Mouse (Mus musculus): ENCODE data around the gene Sash3.

The Sash3 gene

DNA sequence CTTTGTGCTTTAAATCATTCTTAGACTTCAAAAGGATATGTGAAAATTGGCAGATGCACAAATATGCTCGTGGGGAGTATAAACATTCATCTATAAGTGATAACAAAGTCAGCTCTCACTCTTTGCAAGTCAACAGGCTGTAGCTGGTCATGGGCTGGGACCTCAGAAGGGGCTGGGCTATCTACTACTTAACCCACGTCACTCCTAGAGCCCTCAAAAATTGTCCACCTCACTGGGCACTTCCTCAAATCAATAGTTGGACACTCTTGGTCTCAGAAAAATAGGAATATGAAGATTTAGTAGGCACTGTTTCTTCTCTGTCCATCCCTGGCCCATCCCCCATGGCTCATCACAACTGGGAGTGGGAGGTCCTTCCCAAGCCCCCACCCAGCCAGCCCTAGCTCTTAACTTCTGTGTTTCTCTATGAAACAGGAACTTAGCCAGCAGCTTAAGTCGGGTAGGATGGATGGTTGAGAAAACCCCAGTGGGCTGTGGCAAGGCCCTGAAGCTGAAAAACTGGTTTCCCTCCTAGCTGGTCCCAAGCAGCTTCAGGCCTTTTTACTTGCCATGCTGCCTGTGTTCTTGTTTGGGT lies 5.9 kb upstream of the Sash3 start:
- in situ Hi-C loops (cut with MboI, MseI) = no loop called here

DNA sequence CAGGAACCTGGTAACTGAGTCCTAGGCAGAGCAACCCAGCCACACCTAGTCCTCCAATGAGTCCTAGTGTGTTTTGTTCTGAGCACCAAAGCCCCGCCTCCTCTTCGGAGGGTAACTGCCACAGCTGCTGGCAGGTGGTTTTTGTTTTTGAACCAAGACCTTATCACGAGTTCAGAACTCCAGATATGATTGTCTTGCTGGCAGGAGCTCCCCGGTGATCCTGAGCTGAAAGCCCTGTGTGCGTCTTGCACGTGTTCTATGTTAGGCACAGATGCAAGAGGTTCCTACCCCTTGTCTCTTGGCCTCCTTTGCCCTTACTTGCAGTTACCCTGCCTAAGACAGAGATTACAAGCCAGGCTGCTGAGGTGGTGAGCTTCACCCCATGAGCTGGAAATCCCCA lies 4.8 kb upstream of the Sash3 start:
- in situ Hi-C loops (cut with MboI, MseI) = no loop called here

DNA sequence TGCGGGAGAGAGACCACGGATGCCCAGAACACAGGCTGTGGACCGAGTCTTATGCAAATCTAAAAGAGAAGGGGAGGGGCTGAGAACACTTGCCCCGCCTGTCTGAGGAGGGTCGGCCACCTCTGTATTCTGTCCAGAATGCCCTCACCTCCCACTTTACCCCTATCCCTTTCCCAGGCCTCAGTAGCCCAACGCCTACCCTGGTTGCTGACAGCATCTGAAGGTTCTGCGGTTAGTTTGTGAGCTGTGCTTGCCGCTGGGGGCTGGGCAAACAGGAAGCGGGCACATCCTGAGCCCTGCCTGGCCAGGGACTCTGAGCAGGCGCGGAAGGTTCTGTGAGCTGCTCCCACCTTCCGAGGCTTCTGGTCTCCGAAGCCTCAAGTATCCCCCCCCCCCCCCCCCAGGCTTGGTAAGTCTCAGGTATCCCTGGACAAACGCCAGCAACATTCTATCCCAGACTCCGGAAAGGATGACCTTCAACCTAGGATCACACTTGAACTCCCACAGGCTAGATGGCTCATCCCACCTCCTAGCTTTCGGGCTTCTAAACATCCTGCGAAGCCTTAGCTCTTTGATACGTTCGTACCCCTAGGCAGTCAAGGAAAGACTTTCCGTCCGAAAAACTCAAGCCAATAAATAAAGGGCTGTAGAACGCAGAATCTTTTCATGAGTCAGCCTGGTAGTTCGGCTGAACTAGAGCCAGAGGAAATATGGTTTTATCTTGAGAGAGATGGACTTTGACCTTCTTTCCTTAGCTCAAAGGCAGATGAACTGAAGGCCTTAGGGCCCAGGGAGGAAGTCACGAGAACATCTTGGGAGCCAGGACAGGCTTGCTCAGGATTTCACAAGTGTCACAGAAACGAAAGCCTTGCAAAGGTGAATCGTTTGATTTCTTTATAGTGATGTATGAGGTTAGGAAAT lies 2.6 kb upstream of the Sash3 start:
- in situ Hi-C loops (cut with MboI, MseI) = no loop called here

DNA sequence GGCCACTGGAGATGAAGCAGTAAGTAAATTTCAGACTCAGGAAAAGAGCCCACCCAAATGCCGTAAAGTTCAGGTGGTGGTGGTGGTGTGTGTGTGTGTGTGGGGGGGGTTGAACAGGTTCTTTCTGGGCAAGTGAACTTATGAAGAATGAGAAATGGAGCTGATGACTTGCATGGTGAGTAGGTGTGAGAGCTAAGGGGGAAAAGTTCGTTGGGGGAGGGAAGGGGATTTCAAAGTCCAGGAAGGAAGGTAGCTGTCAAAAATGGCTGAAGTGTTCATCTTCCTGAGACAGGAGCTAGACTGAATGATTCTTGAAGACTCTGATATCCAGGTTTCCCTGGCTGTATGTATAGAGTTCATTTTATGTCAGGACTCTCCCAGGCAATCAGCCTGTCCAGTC lies 990 bp downstream of the Sash3 start:
- in situ Hi-C loops (cut with MboI, MseI) = loop anchor here (5.0 kb wide), 1 partner anchor 195 kb away; the partner anchor contains the start of gene Bcorl1

DNA sequence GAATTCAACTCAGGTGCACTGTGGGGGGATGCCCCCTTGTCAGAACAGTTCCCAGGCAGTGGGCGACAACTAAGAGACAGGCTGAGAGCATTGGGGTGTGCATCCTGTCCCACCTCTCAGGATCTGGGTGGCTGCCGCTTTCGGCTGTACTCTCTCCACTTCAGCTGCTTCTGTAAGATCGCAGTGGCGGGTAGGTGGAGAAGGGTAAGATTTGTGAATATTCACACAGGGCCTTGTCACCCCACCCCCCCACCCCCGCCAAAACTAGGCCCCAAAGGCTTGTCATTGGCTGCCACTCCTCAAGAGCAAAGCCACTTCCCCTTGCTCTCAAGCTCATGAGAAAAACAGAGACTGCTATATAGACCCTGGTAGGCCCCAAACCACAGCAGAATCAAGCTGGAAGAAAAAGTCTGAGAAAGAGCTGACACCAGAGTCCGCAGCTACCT lies 1.5 kb downstream of the Sash3 start:
- in situ Hi-C loops (cut with MboI, MseI) = loop anchor here (5.0 kb wide), 1 partner anchor 195 kb away; the partner anchor contains the start of gene Bcorl1

DNA sequence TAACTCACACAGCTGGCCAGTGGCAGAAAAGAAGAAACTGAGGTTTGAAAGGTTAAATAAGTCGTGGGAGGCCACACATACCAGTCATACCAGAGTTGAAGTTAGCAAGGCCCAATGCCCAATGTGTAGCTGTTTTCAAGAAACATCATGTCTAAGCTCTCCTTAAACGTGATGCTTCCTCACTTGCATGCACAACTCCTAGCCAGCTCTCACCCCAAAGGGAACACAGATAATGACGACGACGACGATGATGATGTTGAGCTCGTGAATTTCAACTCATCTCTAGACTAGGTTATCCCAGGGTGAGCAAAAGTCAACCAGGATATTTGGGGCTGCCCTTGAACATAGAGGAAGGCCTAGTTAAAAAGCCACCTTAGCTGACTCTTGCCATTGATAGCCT lies 5.9 kb downstream of the Sash3 start:
- in situ Hi-C loops (cut with MboI, MseI) = no loop called here

DNA sequence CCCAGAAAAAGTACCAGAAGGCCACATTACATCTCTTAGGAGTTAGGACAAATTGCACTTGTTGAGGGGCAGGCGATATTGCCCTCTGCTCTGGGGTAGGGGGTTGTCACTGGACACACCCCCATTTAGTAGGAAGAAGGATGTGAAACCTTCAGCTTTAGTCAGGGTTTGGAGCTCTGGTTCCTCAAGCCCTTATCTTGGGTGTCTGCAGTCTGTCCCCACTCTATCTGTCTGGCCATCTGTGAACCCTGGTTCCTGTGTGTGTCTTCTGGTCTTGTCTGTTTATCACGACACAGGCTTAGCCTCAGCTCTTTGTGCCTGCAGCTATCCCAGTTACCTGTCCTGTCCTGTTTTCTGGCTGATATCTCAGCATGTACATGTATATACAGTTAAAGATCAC lies 7.2 kb downstream of the Sash3 start:
- in situ Hi-C loops (cut with MboI, MseI) = no loop called here

DNA sequence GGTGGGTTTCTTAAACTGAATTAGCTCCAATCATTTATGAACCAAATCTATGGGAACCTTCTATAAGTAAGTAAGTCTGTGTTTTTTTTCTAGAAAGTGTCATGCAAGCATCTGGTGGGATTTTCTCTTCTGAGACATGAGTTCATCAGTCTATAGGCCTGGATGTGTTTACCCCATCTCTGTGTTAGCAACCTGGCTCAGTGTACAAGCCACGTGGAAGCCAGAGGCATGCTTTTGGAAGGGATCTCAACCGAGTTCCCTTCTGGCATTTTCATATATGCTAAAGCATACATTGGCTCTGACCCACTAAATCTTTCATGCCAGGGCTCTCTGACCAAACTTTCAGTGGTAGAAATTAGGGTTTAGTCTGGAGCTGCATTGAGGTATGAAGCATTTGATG lies 7.7 kb downstream of the Sash3 start:
- in situ Hi-C loops (cut with MboI, MseI) = no loop called here

DNA sequence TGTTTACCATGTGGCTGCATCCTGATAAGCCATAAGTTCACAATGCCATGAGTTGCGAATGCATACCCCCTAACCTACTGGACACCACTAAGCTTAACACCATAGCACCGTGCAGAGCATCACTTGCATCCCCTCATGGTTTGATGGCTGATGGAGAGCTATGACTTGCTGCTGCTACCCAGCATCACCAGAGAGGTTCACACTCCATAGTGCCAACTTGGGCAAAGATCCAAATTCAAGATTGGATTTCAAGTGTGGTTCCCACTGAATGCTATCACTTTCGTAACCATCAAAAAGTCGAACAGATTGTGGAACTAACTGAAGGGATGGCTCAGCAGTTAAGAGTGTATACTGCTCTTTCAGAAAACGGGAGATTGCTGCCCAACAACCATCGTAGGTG lies 9.3 kb downstream of the Sash3 start:
- in situ Hi-C loops (cut with MboI, MseI) = no loop called here

DNA sequence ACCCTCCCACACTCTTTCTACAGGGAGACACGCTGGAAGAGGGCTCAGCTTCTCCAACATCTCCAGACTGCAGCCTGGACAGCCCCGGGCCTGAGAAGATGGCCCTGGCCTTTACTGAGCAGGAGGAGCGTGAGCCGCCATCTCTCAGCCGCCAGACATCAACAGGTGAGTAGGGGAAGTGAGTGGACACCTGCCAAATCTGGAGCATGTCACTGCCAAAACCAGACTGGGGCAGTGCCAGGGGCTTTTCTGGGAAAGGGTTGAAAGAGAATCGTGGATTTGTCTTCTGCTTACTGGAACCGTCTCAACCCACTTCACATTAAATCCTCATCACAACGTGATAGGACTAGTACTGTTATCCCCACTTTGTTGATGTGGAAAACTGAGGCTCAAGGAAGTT lies 11.2 kb downstream of the Sash3 start:
- in situ Hi-C loops (cut with MboI, MseI) = no loop called here

DNA sequence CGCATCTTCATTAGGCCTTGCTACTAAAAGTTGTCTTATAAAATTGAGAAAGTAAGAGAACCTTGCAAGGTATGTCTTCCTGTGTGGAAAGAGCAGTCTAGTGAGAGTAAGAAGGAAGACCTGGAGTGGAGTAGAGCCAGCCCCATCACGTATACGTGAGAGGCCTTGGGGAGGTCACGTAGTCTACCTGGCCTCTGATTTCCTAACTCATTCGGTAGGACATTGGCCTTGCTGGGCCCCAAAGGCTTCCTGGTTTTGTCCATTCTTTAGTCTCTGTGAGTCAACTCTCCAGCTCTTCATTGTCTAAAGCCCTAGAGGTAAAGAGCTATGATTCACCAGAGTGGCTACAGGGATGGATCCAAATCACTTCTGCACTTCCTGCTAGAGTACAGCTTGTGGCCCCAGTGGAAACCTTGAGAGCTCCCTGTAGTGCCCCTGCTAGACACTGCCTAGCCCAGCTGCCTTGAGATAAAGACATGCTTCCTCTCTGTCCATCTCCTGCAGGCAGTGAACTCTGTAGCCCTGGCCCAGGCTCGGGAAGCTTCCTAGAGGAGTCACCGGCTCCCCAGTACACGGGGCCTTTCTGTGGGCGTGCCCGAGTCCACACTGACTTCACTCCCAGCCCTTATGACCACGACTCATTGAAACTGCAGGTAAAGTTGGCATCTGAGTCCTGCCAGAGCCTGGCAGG lies 12.1 kb downstream of the Sash3 start:
- in situ Hi-C loops (cut with MboI, MseI) = no loop called here

DNA sequence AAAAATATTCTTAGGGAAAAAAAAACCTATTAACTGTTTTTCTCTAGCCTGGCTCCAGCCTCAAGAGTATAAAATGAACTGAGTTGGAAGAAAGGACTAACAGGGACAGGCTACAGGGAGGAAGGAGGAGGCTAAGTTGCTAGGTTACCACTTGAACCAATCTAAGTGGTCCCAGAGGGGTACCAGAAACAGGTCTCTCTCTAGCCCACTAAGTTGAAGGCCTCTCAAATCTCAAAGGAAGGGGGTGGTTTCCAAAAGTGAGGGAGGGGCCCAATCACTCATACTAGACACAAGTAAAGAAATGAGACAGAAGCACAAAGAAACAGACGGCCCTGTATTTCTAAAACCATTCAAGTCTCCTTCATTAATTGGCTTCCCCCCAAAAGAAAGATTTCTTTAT lies 23.7 kb downstream of the Sash3 start:
- in situ Hi-C loops (cut with MboI, MseI) = no loop called here

DNA sequence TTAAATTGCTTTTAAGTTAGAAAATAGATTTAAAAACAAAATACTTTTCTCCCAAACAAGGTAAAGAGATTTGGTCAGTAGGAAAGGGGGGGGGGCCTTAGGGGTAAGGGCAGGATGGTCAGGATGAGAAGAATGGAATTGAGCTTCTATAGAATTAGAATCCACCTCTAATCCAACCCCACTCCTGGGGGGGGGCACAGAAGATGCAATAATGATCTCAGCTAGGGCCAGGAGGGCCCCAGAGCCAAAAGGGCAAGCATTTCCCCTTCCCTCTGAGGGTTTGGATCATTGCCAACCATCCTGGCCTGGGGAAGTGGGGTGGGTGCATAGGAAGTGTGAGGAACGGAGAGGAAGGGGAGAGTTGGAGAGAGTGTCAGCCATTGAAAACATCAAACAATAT lies 24.1 kb downstream of the Sash3 start:
- in situ Hi-C loops (cut with MboI, MseI) = no loop called here

DNA sequence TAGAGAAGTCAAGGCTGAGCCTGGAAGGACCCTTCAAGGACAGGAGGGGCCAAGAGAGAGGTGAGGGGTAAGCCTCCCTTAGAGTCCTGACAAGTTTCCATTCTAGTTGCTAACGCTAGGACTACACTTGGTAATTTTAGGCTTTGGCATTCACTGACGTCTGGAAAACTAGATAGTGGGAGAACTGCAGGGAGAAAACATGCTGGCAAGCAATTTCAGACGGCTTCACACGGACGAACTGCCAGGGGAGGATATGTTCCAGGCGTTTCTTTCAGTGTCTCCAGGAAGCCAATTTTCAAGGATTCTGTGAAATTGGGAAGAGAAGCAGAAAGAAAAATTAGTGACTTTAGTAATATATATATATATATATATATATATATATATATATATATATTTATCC lies 35.6 kb downstream of the Sash3 start:
- in situ Hi-C loops (cut with MboI, MseI) = no loop called here

DNA sequence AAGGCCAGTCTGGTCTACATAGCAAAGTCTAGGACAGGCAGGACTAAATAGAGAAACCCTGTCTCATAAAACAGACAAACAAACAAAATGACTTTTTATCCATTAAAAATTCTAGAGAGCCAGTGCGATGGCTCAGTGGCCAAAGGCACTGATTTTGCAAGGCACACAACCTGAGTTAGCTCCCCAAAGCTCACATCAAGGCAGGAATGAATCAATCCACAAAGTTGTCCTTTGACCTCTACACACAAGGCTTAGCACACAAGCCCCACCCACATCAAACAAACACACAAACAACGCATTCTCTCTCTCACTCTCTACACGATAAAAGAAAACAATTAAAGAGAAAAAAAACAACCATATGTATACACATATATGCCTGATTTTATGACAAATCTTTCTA lies 38.5 kb downstream of the Sash3 start:
- in situ Hi-C loops (cut with MboI, MseI) = no loop called here

DNA sequence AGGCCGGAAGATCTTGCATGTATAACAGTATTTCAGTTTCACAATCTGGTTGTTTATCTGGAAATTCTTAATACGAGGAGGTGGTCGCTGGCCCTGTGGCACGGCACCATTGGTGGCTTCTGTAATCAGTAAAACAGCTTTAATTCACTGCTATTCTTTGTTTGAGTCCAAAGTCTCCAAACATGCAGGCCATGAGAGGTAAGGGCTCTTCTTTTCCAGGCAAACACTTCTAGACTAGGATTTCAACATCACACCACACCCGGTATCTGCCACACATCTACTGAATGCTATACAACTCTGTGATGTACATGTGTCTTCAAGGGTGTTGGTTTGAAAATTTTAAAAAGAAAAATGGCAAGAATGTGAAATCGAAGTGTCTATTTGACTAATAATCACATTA lies 45.0 kb downstream of the Sash3 start:
- in situ Hi-C loops (cut with MboI, MseI) = no loop called here

DNA sequence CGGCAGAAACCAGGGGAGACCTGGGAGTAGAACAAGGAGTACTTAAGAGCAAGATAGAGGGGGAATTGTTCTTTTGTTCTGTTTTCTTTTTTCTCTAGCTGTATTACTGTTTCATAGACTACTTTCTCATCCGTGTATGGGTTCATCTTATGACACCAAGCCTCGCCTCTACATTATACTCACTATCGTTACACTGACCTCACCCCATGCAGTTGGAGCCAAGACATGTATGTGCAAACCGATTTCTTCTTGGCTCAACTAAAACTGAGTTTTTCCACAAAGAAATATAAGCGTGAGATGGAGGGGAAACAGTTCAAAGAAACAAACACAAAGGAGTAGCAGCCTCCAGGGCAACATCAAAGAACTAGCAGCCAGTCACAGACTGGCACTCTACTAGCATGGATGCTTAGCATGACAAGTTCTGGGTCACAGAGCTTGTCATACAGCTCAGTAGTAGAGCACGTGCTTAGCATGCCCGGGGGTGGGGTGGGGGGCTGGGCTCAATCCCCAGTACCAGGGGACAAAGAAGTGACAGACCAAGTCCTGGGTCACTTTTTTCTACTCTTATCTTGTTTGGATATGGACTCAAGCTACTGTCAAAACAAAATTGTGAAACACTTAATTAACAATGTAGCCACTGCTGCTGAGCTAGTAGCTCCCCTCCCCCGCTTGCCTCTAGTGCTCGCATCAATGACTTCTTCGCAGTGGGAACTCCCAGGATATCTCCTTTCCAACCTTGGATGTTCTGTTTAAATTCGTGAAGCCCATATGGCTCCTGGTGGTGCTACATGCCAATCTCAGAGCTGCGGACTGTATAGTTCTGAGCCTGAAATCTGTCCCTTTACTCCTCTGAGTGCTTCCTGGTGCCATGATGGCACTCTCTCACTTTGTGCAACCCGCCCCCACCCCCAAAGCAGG lies 47.3 kb downstream of the Sash3 start:
- in situ Hi-C loops (cut with MboI, MseI) = no loop called here

DNA sequence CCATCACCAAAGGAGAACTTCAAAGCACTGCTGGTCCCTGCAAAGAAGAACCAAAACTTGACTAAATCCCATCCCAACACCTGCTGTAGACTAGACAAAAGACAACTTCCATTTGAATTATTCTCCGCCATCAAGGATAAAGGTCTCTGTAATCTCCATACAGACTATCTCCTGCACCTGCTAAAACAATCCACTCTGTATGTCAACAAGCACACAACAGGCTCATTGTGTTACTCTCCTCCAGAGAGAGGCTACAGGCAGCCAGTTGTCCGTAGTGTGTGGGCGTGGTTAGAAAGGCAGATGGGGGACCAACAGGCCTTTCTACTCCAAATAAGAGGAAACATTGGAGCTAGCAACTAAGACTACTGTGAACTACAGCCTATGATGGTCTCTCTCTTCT lies 51.6 kb downstream of the Sash3 start:
- in situ Hi-C loops (cut with MboI, MseI) = no loop called here

DNA sequence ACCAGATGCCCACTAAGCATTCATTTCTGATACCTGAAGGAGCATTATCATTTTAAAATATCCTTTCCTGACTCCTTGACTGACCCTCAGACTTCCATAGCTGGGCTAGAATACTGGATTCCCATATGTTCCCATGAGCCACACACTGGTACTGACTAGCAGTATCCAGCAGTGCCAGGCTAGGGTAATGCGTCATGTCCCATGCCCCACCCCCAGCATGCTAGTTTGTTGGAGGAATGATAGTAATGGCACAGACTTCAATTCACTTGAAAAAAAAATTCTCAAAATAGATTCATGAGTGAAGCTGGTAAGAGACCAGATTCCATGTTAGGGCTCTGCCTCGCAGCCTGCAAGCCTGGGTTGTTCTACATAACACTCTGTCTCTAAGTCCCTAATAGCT lies 52.8 kb downstream of the Sash3 start:
- in situ Hi-C loops (cut with MboI, MseI) = no loop called here

DNA sequence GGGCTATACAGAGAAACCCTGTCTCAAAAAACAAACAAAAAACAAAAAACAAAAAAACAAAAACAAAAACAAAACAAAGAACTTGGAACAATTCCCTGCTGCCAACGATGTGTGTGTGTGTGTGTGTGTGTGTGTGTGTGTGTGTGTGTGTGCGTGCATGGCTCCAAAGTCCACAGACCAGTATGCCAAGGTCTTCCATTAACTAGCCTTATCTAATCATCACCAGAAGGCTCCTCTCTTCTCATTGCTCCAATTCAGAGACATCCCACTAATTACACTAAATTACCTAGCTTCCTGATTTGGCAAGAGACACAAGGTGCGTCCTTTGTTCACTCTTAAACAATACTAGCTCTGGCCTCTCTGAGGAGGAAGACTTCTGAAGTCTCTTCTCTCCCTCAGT lies 54.5 kb downstream of the Sash3 start:
- in situ Hi-C loops (cut with MboI, MseI) = no loop called here

DNA sequence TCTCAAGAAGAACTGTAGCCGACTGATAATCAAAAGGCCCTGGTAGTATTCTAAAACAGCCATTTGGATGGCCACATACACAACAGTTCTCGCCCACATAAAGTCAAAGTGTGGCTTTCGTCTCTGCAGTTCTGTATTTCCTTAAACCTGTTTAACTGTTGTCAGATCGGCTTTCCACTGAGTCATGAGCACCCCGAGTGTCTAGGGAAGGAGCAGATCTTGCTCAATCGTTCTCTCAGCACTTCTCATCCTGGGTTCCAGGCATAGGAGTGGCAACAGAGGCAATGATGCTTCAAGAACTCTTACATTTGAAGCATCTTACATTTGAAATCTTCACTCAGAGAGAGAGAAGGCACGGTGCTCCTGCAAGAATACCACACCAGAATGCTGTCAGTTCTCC lies 55.7 kb downstream of the Sash3 start:
- in situ Hi-C loops (cut with MboI, MseI) = no loop called here

DNA sequence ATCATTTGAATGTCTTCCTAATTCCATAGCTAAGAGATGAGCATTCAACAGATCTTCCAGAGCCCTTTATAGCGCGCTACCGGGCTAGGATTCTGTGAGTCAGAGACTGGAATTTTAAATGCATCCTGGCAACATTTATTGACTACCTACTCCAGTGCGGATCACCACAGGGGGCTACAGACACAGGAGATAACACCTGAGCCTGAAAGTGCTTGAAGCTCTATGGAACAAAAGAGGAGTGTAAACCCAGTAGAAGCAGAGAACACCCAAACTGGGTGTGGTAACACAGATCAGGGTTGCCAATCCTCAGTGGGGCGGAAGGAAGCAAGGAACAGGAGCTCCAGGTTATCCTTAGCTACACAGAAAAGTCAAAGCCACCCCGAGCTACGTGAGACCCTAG lies 56.2 kb downstream of the Sash3 start:
- in situ Hi-C loops (cut with MboI, MseI) = no loop called here
